Mouse (Mus musculus) WW6 (cell line): ENCODE measurements around the gene Tex35.

Experiments used
- DNase-seq: peaks from one replicate; pipeline ENCODE4 v3.0.0-alpha.2; 2013; ENCODE audit warnings: low read depth, low spot score

Gene Tex35

DNA sequence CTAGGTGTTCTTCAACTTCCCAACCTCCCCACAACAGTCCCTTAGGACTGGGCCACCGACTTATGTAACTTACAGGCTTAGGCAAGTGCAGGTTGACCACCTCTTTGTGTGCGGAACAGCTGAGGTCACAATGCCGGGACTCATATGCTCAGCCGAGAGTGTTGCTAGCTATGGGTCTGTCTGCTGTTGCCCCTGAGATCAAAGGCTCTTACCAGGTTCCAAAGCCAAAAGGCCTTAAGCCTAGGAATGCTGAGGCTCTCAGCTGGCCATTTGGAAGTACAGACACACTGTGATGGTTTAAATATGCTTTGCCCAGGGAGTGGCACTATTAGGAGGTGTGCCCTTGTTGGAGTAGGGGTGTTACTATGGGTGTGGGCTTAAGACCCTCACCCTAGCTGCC is at the start of gene Tex35:
Gene Tex35 (minus strand): TSS at position 101 of the 400 bp plus-strand sequence.
- no peak for DNase-seq

DNA sequence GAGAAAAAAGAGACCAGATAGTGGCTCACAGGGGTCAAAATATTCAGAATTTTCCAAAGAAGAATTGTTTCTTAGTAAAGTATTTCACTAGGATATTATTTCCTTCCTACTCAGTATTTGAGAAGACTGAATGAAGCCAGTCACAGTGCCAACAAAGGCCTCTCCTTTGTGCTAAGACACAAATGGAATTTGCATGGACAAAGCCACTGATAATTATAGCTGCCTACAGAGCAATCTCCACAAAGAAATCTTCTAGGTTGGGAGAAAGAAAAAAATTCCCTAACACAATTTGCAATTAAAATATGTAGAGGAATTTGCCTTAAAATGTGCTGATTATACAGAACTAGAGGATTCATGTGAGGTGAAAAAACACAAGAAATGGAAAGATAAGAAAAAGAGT is 45.3 kb upstream of the Tex35 start:
- no peak for DNase-seq

DNA sequence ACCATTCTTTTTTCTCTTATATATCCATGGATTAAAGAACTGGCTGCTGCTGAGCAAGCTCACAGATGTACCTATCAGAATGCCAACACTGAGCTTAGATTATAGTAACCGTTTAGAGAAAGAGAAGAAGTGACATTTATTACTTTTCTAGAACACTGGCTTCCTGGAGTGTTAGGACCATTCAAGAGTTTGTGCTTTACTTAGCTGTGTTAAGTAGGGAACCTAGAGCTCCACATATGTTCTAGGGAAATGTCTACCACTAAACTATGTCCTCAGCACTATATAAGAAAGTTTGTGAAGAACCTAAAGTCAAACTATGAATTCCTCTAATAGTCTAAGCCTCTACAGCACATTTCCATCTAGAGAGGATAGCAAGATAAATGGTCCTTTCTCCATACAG is 41.6 kb upstream of the Tex35 start:
- DNase-seq: no peak

DNA sequence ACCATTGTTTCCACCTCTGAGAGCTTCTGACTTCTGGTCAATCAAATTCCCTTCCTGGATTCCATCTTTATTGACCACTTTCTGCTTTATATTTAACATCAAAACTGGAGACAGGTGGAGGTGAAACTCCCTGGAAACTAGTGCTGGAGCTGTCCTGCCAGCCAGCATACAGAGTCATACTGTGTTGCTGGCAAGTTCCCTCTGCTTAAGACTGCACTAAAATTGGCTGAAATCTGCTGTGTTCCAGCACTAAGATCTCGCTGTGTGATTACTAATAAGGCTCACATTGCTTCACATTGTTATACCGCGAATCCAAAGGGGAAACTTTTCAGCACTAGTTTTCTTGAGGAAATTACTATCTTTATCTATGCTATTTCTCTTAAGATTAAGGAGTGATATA is 36.1 kb upstream of the Tex35 start:
- no peak for DNase-seq

DNA sequence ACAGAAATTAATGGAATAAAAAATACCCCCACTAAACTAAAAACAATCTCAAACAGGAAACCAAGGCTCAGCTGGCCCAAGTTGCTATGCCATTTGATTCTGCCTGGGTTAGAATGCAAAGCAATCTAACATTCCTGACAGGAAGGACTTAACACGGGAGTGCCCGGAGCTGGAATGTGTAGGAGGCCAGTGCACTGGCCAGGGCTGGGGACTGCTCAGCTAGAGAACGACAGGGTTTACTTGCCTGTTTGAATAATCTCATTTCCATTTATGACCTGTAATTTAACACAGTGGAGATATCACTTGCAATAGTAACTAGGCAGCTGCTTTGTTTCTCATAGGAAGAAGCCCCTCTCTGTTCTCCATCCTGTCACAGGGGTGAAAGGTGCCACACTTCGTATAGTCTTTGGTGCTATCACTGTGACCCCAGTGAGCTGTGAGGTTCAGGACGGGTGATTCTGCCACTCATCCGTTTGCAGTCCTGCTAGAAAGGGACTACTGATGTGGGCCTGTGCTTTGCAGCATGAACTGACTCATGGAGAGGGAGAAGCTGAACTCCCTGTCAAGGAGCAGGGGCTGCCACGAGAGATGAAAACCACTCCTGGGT is 34.9 kb upstream of the Tex35 start:
- DNase-seq: no peak

DNA sequence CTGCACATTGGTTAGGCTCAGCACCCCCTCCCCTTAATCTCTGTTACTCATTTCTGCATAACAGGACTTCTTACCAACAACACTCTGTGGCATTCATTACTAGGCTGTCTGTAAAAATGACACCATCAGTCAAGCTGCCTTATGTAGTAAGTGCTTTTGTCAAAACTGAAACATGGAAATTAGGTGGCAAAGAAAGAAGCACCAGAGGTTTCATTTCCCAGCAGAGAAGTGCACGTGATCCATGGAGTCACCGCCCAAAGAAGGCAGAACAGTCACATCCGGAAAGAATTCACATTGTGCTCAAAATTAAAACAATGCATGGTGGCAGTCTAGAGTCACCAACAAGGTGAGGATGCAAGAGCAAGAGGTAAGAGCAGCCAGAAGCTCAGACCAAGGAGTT is 32.5 kb upstream of the Tex35 start:
- no peak for DNase-seq

DNA sequence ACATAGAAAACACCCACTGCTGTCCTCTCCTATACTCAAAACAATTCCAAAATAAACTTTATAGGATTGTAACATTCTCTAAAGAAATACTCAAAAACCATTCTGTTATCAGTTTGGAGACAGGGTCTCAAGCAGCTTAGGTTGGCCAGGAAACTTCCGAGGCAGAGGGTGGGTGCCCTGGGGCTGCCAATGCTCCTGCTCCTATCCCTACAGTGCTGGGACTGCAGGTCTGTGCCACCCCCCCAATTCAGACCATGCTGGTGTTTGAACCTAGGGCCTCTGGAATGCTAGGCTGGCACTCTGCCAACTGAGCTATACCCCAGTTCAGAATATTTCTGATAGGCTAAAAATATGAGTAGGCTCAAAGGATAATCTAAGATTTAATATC is 29.4 kb upstream of the Tex35 start:
- DNase-seq: no peak

DNA sequence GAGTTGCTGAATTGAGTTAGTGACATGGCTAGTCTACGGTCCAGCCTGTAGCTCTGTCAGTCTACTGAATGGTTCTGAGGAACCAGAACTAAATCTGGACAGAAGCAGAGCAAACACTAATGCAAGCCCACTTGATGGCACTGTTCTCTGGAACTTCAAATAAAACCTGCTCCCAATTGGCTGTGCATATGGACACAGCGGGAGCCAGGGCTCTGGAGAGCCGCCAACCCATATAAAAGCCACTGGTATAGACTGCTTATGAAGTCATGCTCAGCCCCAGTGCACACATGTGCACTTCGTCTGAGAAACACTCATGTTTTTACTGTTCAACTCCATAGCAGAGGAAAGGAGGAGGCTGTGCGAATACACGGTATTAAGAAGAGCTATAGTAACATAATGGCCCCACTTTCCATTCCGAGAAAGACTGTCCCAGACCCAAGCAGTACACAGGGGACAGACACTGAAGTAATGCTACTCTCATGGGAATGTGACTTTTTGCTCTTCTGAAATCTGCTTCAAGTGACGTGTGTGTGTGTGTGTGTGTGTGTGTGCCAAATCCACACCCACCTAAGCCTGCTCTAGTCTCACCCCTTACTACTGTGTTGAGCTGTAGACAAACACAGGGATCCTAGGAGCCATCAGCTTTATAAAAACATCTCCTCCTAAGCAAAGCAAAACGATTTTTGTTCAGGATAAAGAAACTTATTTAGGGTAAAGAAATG is 28.8 kb upstream of the Tex35 start:
- DNase-seq: no peak

DNA sequence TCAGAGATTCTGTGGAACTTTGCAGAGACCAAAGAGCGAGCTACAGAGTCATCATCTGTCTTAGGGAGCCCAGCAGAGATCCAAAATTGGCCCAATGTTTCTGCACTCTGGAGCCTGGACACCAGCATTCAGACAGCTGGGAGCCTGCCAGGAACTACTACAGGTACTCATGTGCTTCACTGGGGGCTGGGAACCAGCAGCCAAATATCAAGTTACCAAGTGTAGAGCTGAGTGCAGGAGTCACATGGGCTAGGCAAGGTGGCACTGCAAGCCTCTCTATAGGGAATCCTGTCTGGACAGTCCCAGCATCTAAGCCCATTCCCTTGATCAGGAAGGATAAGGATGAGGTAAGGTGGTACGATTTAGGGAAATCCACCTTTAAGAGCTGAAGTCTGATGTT is 19.7 kb upstream of the Tex35 start:
- no peak for DNase-seq

DNA sequence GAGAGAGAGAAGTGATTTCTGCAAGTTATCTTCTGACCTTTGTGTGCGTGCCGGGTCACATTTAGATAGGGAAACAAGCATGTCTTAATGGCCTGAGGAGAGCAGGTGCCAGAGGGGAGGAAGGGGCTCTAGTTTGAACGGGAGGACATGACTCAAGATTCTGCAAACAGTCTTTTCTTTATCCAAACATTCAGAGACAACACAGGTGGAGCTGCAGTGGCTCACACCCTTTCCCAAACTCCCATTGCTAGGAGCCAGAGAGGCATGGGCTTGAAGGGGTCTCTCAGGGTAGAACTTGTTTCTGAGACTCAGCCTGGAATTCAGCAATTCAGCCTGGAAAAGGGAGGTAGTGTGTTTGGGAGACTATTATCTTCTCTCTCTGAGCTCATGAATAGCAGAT is 15.4 kb upstream of the Tex35 start:
- DNase-seq: no peak

DNA sequence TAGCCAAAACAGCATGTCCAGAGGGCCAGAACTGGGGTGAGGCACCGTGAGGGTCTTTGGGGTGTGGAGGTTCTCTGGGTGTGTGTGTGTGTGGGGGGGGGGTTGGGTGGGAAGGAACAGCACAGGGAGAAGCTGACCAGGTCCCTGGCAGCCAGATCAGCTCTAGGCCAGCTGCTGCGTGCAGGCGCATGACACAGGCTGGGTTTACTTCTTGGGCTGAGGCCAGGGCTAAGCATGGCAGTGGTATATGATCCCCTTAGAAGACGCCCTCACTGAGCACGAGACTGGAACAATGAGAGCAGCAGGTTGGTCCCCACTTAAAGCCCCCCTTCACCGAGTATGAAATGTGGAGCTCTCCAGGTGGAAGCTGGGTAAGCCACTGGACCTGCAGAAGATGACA is 10.7 kb upstream of the Tex35 start:
- no peak for DNase-seq

DNA sequence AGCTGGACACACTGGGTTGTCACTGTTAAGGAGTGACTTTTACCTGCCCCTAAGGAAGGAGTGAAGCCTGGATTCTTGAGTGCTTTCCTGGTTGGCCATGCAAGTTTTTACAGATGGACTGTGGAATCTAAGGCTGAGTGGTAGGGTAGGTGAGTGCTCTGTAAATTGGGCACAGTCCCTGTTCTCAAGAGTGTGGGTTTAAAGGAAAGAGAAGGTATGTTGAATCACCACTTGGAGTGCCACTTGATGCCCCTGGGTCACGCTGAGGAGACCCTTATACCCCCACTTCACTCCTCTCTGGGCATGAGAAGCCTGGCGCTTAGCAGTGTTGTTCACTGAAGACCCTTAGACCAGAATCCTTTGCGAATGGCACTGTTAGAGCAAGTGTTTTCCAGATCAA is 9.0 kb upstream of the Tex35 start:
- no peak for DNase-seq

DNA sequence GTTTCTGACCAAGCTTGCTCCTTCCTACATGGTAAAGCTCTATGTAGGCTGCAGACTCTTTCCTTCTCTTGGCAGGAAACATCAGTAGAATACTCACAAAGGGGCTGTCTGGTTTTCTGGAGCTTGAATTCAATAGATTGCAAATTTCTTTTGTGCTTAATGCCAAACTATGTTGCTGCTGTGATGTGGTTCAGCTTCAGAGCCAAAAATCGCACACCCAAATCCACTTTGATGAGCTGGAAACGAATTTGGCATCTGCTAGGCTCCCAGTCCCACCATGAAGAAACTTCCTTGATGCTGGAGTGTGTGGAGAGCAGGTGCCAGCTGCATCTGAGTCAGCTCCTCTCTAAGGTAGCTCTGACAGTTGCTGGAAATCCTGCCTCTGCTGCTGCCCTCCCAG is 6.0 kb upstream of the Tex35 start:
- DNase-seq: no peak

DNA sequence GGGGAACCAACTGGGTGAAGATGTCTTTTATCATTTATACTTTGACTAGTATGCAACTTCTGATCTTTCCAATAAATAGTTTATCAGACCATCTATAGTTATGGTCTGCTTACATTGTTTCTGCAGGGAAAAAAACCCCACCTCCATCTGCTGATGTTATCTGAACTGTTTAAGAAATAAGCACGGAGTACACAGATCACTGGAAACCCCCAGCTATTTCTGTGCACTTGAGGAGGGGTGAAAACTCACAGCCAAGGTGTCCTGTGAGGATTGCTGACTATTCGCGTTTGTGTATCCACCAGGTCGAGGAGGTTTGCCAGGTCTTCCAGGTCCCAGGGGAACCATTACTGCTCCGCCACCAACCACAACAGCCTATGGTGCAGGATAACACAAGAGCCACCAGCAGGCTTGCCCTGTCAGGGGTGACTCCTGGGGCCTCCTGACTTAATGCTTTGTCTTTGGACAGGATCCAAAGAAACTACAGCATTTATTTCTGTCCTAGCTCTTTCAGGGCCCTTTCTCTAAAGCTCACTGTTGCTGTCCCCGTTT is 1.9 kb upstream of the Tex35 start:
- no peak for DNase-seq

DNA sequence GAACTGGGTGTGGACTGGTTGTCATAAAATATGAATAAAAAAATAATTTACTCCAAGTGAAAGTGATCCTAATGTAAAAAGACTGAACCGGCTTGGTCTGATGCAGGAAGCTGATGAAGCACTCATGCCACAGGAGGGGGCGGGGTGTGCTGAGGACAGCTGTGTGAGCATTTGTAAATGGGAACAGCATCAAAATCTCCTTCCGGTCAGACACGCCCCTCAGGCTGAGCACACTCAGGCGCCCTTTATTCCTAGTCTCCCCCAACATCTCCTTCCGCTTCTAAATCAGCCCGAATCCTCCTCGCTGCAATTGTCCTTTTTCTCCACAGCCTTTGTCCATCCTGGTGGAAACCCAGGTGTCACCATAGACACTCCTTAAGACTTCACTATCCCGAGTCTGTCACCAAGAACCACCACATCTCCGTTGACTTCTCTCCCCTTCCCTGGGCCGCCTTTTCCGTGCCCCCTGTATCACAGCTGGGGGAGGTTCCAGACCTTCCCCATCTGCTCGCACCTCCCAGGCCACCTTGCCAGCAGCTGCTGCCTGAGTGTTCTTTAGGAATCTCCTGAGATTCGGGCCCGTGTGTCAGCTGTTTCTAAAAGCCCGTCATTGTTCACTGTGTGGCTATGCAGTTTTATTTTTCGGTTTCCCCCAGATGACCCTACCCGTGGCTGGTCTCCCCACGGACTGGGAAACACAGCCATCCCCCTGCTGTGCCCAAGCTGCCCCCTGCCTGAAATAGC is 7.2 kb downstream of the Tex35 start:
- no peak for DNase-seq

DNA sequence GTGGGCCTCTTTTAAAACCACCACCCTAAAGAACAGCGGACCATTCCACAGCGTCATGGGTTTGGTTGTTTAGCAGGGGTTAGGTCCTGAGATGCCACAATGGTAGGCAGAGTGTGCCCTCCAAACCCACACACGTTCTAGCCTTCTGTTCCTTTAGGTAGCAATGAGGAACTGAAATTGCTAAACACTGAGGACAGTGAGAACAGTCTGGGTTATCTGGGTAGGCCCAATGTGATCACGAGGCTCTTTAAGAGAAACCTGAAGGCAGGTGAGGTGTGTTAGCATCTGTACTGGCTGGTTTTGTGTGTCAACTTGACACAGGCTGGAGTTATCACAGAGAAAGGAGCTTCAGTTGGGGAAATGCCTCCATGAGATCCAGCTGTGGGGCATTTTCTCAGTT is 12.9 kb downstream of the Tex35 start:
- no peak for DNase-seq

DNA sequence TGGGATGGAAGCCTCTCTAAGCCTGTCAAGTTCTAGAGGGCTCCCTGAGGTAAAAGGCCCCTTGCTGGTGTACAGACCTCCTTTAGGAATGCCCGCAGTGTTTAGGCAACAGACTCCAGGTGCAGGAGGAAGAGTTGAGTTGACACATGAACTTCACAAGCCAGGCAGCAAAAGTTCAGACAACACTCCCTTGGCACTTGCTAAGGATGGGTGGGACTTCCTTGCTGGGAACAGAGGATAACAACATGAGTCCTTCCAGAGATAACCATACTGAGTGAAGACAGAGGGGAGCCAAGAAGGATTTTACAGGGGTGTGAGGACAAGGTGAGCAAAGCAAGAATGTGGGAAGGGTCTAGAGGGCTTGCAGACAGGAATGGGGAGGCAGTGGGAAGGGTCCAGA is 15.9 kb downstream of the Tex35 start:
- no peak for DNase-seq

DNA sequence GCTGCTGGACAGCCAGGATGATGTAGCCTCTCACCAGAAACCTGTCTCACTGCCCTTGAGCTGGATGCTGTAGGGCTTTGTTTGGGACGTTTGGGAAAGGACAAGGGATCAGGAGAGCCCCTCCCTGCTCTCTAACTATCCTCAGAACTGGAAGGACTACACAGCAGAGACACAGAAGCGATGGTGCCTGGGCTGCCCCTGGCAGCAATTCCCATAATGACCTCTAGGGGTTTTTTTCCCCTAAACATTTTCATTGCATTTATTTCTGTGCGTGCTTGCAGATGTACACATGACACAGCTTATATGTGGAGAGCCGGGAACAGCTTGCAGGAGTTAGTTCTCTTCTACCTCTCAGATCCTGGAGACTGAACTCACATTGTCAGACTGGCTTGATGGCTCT is 16.3 kb downstream of the Tex35 start:
- no peak for DNase-seq

DNA sequence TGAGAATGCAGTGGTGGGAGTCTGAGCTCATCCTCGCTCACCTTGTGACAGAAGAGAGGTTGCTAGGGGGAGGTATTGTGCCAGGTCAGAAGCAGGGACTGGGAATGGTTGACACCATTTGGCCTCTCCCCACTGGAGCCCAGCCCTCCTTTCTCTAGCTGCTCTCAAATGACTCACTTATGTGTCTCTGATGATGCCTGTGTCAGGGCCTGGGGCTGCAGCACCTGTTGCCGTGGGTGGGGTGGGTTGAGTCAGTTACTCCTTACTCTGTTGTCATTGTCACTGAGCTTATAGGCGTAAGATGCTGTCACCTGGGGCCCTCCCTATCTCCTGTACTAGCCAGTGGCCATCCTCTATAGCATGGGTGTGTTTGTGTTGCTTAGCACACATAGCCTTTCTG is 17.6 kb downstream of the Tex35 start:
- no peak for DNase-seq

DNA sequence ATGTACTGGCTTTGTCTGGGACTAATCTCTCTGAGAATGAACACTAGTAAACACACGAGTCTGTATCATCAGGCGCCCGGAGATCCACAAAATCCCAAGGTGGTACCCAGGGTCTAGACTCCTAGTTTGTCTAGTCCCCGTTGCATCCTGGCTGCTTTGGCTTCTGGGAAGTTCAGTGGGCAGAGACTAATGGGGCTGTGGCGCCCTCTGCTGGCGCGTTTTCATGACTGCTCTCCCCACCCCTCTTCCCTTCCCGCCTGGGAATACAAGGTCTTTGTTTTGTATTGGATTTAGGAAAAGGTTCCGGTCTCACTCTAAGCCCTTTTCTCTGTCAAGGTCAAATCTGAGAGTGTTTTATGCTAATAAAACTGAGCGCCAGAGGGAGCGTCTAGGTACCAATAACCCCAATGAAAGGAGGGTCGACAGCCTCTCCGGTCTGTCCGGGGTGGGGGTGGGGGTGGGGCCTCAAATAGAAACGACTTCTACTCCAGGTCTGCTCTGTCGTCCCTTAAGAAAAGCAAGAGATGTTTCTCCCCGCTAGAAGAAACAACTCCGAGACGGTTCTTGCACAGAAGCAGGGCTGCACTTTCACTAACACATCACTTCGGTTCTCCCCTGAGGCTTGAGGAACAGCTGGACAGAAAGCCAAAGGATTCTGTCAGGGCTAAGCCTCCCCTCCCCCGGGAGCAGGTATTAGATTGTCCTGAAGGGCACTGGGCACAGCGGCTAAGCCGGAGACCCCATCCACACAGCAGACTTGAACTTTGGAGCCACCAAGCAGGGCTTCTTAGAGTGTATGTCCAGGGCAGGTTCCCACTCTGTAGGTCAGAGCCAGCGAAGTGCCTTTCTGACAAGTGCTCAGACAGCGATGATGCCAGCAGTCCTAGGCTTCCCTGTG is 22.1 kb downstream of the Tex35 start:
- DNase-seq: peak; percentile 67

DNA sequence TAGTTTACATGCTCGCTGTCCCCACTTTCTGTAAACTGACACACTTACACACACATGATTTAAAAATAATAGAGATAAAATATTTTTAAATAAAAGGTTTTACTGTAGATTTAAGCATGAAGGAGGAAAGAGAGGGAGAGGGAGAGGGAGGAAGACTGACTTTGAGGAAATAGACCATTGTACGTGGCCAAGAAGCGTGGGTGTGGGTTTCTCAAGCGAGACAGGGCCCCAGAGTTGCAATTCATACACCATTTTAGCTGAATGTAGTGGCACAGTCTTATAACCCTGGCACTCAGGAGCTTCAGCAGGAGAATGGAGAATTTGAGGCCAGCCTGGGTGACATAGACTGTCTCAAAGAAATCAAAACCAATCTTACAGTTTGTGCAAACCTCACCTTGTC is 25.5 kb downstream of the Tex35 start:
- DNase-seq: no peak

DNA sequence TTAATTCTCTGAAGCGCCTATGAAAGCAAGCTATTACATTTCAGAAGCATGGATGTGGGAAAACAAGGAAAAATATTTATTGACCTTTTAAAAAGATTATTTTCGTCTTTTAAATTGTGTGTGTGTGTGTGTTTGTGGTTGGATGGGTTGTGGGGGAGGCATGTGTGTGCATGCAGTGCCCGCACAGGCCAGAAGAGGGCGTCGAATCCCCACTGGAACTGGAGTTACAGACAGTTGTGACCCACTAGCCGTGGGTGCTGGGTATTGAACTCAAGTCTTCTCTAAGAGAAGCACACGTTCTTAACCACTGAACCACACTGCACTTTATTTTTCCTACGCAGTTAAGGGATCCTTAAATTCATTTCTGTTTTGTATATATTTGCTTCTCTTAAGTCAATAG is 26.5 kb downstream of the Tex35 start:
- DNase-seq: no peak
